Mouse (Mus musculus) liver, embryonic 11.5 days (tissue): Measurements from ENCODE around the gene 4931428F04Rik. TPM values are rescaled to one million over a fixed set of nuclear protein-coding genes. Genes with fewer than 3 reads are reported as not detected.

Source experiments
- ATAC-seq: fragments of 200-750 bp; cut with Nextera tagmentation; replicated peaks from 2 replicates; pipeline ENCODE4 v1.8.0; 2017; ENCODE audit warnings: moderate number of reproducible peaks, mild to moderate bottlenecking, moderate TSS enrichment, moderate library complexity; ENCODE audit not compliant: low FRiP score
- DNase-seq: peaks from one replicate; pipeline ENCODE4 v3.0.0-alpha.2; 2017; ENCODE audit warnings: low spot score
- H3K27ac ChIP-seq: fragments of 300-500 bp; sonication (generic); 2 replicates; pipeline ENCODE4 v1.5.1; 2014; ENCODE audit warnings: mild to moderate bottlenecking, low read depth, low read length, control low read depth
- H3K27me3 ChIP-seq: fragments of 300-500 bp; sonication (generic); replicated peaks from 2 replicates; pipeline ENCODE4 v1.6.1; 2014; ENCODE audit warnings: low read length, mixed read lengths; ENCODE audit not compliant: control insufficient read depth, insufficient read depth
- H3K36me3 ChIP-seq: fragments of 300-500 bp; sonication (generic); 2 replicates; pipeline ENCODE4 v1.6.1; 2014; ENCODE audit warnings: mild to moderate bottlenecking, low read length, moderate library complexity, mixed read lengths; ENCODE audit not compliant: control insufficient read depth, insufficient read depth
- H3K4me1 ChIP-seq: fragments of 300-500 bp; sonication (generic); replicated peaks from 2 replicates; pipeline ENCODE4 v1.6.1; 2014; ENCODE audit warnings: low read length, mixed read lengths; ENCODE audit not compliant: control insufficient read depth, insufficient read depth
- H3K4me2 ChIP-seq: fragments of 300-500 bp; sonication (generic); 2 replicates; pipeline ENCODE4 v1.6.1; 2014; ENCODE audit warnings: mild to moderate bottlenecking, control low read depth, moderate library complexity
- H3K4me3 ChIP-seq: fragments of 300-500 bp; sonication (generic); 2 replicates; pipeline ENCODE4 v1.5.1; 2014; ENCODE audit warnings: low read depth, low read length, control low read depth
- H3K9ac ChIP-seq: fragments of 300-500 bp; sonication (generic); 2 replicates; pipeline ENCODE4 v1.6.1; 2014; ENCODE audit warnings: low read depth, low read length, control low read depth
- H3K9me3 ChIP-seq: fragments of 300-500 bp; sonication (generic); 2 replicates; pipeline ENCODE4 v1.6.1; 2016; ENCODE audit warnings: low read length, inconsistent platforms, mixed read lengths; ENCODE audit not compliant: control insufficient read depth
- WGBS: fragments of 180-500 bp; shearing (Covaris S2); extraction: QIAGEN DNeasy Blood & Tissue Kit; methylation state at CpG from one replicate; pipeline ENCODE4 v1.1.7; 2014; 5-methylcytosine and 5-hydroxymethylcytosine counted together
- polyA plus RNA-seq: library from polyadenylated mRNA; unstranded; fragments of >200 nt; fragmentation: Nextera tagmentation; extraction: Ambion mirVana; gene quantifications from 2 replicates; pipeline ENCODE4 v1.2.1, GENCODE M21; 2014

The 4931428F04Rik gene
- polyA plus RNA-seq, 1 experiment from 2014 or later = 4.7 TPM

DNA sequence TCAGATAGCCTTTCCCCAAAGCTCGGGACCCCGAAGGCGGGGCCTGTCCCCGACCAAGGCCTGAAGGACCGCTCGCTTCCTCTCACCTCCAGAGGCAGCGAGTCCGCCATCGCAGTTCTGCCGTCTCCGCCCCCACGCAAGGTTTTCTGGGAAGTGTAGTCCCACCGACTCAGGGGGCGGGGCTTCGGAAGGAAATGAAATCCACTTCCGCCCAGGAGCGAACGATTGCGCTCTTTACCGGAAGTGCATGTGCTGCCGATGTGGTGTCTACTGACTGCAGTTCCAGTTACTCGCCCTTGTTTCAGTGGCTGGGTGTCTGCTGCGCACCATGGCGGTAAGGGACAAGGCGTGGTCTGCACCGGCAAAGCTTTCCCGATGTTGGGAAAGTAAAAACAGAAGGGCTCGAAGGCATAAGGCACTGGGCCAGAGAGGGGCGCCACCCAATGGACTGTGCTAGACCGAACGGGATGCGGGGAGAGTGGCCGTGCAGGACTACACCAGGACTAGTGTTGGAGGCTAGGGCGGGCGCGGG, 36.5 kb upstream of the 4931428F04Rik start, which contains the start of the genes Lrrc29 and Tmem208:
Gene Lrrc29, minus strand, starts transcription at position 138 of the 532 bp plus-strand sequence.
Gene Tmem208, plus strand, starts transcription at position 214 of the 532 bp plus-strand sequence.
- H3K4me3 ChIP-seq = peak within 1 kb of the TSS; percentile 67
- H3K4me1 ChIP-seq = peaks cover 29% of the 10 kb centered on the region
- DNase-seq (peak; percentile 96), ATAC-seq (peak; percentile 84)
- under 1% methylated on average over 36 of the region's 36 CpGs for WGBS
- H3K27ac ChIP-seq = peak within 1 kb of the TSS; percentile 86
- peak within 1 kb of the TSS; percentile 79 for H3K9ac ChIP-seq
- no peaks in the 10 kb centered on the region for H3K27me3 ChIP-seq
- peak within 1 kb of the TSS; percentile 91 for H3K4me2 ChIP-seq
- no peaks in the 10 kb centered on the region for H3K9me3 ChIP-seq
- peaks cover 22% of the 10 kb centered on the region for H3K36me3 ChIP-seq

DNA sequence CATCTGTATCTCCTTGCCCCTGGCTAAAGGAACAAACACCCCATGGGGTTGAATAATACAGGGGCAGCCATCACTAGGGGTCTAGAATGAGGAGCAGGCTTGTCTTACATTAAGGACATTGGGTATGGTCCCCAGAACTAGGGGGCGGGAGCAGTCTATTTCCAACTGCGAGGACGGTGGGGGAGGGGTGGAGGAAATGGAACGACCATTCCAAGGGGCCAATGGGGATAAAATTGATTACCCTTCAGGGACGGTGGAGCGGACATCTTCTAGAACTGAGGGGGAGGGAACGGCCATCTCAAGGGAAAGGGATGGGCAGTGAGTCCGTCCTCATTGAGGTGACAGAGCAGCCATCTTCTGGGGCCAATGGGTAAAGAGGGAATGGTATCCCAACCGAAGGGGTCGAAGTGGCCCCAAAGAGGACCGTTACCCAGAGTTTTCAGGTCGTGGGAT, 36.0 kb upstream of the 4931428F04Rik start:
- peak overlapping the region; percentile 79 for H3K9ac ChIP-seq
- WGBS = 1% methylated on average over 12 of the region's 12 CpGs
- no peaks in the 10 kb centered on the region for H3K27me3 ChIP-seq
- H3K4me2 ChIP-seq = peak overlapping the region; percentile 91
- peak overlapping the region; percentile 86 for H3K27ac ChIP-seq
- no peak for DNase-seq
- peaks cover 29% of the 10 kb centered on the region for H3K4me1 ChIP-seq
- peaks cover 18% of the 10 kb centered on the region for H3K36me3 ChIP-seq
- ATAC-seq = peak; percentile 16
- no peaks in the 10 kb centered on the region for H3K9me3 ChIP-seq
- H3K4me3 ChIP-seq = peak overlapping the region; percentile 67

DNA sequence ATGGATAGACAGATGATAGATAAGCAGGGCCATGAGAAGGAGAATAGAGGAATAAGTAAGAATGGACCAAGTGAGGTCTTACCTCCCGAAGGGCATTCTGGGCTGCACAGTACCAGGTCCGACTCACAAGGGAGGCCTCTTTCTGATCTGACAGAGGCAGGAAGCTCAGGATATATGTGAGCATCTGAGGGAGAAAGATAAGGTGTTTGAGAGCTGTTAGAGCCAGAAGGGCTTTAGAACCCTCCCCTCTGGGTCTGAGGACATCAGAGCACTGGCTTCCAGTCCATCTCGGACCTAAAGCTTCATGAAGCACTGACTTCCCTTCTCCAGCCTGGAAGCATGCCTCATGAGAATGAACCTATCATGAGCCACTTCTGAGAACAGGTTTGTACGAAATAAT, 33.5 kb upstream of the 4931428F04Rik start:
- H3K4me3 ChIP-seq = peak overlapping the region; percentile 28
- H3K27me3 ChIP-seq = no peaks in the 10 kb centered on the region
- no peaks in the 10 kb centered on the region for H3K9me3 ChIP-seq
- ATAC-seq (peak; percentile 84), DNase-seq (no peak)
- H3K4me1 ChIP-seq = peaks cover 42% of the 10 kb centered on the region
- peak overlapping the region; percentile 56 for H3K4me2 ChIP-seq
- 45% methylated on average over 4 of the region's 4 CpGs for WGBS
- H3K9ac ChIP-seq = peak overlapping the region; percentile 50; the same call in 1 of the 2 replicates
- H3K36me3 ChIP-seq = peaks cover 2% of the 10 kb centered on the region; the same call in 1 of the 2 replicates
- peak overlapping the region; percentile 84 for H3K27ac ChIP-seq

DNA sequence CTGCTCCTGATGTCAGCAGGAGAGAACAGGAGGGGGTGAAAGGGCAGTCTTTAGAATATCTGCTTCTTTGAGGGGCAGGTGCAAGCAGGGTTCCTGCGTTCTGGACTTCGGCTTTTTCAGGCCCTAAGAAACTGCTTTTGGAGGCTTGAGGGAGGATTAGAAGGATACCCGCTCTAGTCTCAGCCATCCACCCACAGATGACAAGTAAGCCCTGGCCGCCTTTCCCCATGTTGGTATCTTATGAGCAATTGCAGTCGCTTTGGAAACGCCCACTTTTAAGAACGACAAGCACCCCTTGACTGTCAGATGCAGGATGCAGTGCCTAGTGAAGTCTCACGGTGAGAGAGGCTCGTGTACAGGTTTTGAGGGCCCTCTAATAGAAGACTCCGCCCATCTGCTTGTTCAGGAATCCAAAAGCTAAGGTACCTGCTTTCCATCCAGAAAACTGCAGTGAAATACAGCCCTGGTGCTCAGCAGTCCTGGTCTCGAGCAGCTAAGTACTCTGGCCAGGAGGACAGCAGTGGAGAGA, 29.1 kb upstream of the 4931428F04Rik start:
- no peaks in the 10 kb centered on the region for H3K9me3 ChIP-seq
- no peak overlapping the region for H3K4me2 ChIP-seq
- no peak for ATAC-seq
- 0 out of 2 replicates have a peak overlapping the region, but pooled peaks have one; percentile 38 for H3K27ac ChIP-seq
- no peak overlapping the region for H3K9ac ChIP-seq
- H3K36me3 ChIP-seq = peaks cover 15% of the 10 kb centered on the region
- 78% methylated on average over 11 of the region's 11 CpGs for WGBS
- no peak for DNase-seq
- no peaks in the 10 kb centered on the region for H3K27me3 ChIP-seq
- H3K4me3 ChIP-seq = no peak overlapping the region
- H3K4me1 ChIP-seq = peaks cover 30% of the 10 kb centered on the region

DNA sequence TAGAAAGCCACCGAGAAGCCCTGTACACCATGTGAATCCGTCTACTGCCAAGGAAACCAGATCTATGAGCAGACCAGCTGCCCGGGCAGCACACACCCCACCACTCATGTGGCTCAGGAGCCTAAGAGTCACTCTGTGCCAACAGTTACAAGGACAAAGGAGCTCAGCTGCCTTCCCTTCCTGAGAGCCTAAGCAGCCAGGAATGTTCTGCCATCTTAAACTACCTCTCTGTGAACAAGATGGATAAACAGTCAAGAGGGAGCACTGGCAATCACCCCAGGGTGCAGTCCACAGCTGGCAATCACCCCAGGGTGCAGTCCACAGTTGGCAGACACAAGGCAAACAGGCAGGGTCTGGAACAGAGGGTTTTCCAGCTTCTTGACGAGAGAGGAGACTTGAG, 28.3 kb upstream of the 4931428F04Rik start:
- ATAC-seq (no peak), DNase-seq (no peak)
- 87% methylated on average over 4 of the region's 4 CpGs for whole genome bisulfite sequencing
- H3K36me3 ChIP-seq = peaks cover 20% of the 10 kb centered on the region
- H3K4me3 ChIP-seq = no peak overlapping the region
- no peaks in the 10 kb centered on the region for H3K9me3 ChIP-seq
- peaks cover 33% of the 10 kb centered on the region for H3K4me1 ChIP-seq
- no peak overlapping the region for H3K27ac ChIP-seq
- no peak overlapping the region for H3K9ac ChIP-seq
- no peak overlapping the region for H3K4me2 ChIP-seq
- no peaks in the 10 kb centered on the region for H3K27me3 ChIP-seq

DNA sequence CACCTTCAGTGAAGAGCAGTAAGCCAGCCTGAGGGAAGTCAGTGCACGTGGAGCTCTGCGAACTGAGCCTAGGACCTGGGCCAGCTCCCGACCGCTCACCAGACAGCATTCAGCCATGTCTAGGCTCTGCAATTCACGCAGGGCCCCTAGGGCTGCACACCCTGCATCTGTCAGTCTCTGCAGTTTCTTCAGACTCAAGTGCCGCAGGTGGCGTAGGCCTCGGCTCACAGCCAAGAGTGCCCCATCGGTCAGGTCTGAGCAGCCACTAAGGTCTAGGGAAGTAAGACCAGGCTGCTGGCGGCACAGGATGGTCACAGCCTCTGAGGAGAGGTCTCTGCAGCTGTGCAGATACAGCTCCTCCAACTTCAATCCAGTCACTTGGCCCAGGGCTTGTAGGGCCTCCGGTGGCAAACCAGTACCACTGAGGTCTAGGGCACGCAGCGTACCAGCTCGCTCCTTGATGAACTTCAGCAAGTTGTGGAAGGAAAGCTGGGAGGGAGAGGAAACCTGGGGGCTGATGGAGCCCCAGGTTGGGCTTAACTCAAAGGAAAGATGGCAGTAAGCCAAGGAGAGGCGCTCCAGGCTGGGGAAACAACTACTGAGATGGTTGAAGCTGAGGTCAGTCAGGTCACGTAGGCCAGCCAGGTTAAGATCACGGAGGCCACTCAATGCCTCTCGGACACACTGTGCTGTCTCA, 25.6 kb upstream of the 4931428F04Rik start:
- H3K27ac ChIP-seq = no peak overlapping the region

DNA sequence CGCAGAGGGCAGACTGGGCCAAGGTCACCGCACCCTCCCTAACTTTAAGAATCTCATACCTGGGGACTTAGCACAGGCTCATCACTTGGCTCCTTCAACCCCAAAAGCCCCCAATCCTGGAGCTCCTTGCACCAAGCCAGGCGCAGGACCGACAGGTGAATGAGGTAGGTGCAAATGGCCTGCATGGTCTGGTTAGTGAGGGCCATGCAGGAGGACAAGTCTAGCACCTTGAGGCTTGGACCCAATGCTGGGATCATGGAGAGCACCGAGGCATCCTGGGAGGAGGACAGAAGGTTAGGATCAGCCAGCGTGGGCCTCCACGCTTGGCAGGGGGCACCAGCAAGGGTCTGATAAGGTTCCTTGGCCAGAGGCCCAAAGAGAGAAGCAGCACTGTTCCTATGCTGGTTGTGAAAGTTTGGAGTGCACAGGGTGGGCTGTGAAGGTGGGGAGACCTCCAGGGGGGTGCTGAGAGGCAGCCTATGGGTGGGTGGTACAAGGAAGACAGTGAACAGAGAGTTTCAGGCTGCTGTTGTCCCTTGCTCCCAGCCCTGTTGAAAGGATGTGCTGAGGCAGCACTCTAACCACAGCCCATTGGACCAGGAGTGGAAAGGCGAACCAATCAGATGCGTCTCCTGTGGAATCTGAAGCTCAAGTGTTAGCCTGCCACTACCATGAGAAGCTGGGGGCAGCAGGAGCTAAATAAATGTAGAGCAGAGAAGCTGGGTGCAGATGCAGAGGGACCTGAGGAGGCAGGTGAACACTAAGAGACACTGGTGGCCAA, 24.1 kb upstream of the 4931428F04Rik start:
- Histone ChIP-seq H3K4me3 (no peak overlapping the region), H3K4me2 (peak overlapping the region; percentile 50), H3K9ac (peak overlapping the region; percentile 47; the same call in 1 of the 2 replicates), H3K9me3 (no peaks in the 10 kb centered on the region), H3K36me3 (peaks cover 32% of the 10 kb centered on the region), H3K4me1 (peaks cover 29% of the 10 kb centered on the region), H3K27me3 (no peaks in the 10 kb centered on the region), H3K27ac (peak overlapping the region; percentile 65)
- 0 out of 2 replicates have a peak, but pooled peaks have one; percentile 28 for ATAC-seq
- DNase-seq = no peak
- WGBS = 81% methylated on average over 9 of the region's 9 CpGs

More for the DNA sequence above, 25.6 kb upstream of the 4931428F04Rik start:
- H3K4me1 ChIP-seq = peaks cover 41% of the 10 kb centered on the region
- no peak overlapping the region for H3K4me2 ChIP-seq
- ATAC-seq (no peak), DNase-seq (no peak)
- no peaks in the 10 kb centered on the region for H3K9me3 ChIP-seq
- WGBS = 93% methylated on average over 18 of the region's 18 CpGs
- peaks cover 30% of the 10 kb centered on the region for H3K36me3 ChIP-seq
- no peaks in the 10 kb centered on the region for H3K27me3 ChIP-seq
- H3K9ac ChIP-seq = no peak overlapping the region
- H3K4me3 ChIP-seq = no peak overlapping the region

DNA sequence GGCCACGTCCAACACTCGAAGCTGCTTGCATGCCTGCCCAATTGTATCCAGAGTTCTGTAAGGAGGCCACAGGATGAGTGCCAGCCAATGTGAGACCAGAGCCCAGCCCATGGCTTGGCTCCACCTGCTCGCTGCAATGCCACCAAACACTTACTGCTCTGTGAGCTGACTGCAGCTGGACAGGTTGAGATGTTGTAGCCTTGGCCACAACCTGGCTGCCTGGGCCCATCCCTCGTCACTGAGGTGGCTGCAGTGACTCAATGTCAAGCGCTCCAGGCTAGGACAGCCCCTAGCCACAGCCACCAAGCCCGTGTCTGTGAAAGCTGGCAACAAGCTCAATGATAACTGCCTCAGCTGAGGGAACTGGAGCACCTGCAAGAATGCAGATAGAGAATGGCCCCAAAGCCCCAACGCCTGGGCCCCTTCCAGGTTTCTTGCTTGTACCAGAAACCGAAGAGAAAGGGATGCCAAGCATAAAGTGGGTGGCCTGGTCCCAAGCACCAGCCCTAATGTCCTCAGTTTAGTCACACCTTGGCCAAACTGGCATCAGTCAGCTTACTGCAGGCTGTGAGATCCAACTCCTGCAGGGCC, 23.3 kb upstream of the 4931428F04Rik start:
- Histone ChIP-seq H3K4me1 (peaks cover 29% of the 10 kb centered on the region), H3K4me2 (peak overlapping the region; percentile 50), H3K9me3 (no peaks in the 10 kb centered on the region), H3K36me3 (peaks cover 32% of the 10 kb centered on the region), H3K27ac (peak overlapping the region; percentile 65), H3K27me3 (no peaks in the 10 kb centered on the region), H3K4me3 (no peak overlapping the region), H3K9ac (peak overlapping the region; percentile 47; the same call in 1 of the 2 replicates)
- ATAC-seq (peak; percentile 78), DNase-seq (no peak)
- 71% methylated on average over 8 of the region's 8 CpGs for WGBS
